Mouse (Mus musculus) bone marrow macrophage, adult 2 months (primary cell): Measurements from ENCODE around the gene Mylk2.

Experiments used
- CTCF ChIP-seq: IDR thresholded peaks from 2 replicates; pipeline ENCODE4 v1.5.1; 2012; ENCODE audit warnings: low read depth, mild to moderate bottlenecking, low read length, moderate library complexity
- POLR2A ChIP-seq: IDR thresholded peaks from 2 replicates; pipeline ENCODE4 v1.6.1; 2012; ENCODE audit warnings: mild to moderate bottlenecking, low read depth, low read length, borderline replicate concordance

GRCm38 (mm10) chr2:152909848-152910247 is 1.3 kb upstream of the Mylk2 start:
- TF ChIP-seq CTCF (no peak), POLR2A (no peak)
